ENCODE assay signal across 8 mouse cellular contexts in the genomic region with DNA sequence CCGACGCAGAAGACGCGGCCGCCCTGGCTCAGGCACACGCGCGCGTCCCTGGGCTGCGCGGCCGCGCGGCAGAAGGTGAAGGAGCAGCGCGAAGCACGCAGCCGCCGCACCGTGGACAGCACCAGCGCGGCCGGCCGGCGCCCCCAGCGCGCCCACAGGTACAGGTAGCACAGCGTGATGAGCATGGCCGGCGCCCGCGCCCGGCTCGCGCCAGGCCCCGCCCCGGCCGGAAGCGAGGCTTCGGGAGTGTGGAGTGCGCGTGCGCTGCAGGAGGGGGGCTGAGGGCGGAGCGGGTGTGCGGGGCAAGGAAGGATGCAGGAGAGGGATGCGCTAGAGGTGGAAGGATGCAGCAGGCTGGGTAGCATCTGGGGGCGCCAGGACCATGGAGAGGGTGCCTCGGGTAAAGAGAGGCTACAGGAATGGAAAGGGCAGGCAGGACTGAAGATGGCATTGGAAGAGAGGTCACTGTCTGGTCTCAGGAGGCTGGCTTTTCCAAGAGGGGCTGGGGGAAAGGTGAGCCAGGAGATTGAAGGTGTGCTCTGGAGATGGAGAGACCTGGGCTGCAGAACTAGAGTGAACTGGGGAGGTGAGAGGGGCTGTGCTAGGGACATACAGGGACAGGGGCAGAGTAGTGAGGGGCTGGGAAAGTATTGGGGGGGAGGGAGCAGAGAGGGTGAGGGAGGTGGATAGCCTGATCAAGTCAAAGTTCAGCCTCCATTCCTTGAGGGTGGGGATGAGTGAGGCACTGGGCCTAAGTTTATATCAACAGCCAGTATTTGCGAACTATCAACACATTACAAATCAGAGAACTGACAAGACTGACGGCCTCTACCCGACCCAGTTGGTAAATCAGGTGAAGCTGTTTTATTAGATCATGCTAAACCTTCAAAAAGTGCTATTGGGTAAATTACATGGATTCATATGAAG. TPM values are rescaled to one million over a fixed set of nuclear protein-coding genes. Genes with fewer than 3 reads are reported as not detected.
DNase-seq lines count a peak whose midpoint lies in the region; ATAC-seq and TF ChIP-seq lines count a peak whose summit lies in the region.

No protein-coding gene starts in this region.

- no peaks in the 10 kb centered on the region for H3K9me3 ChIP-seq in limb, embryonic 14.5 days (ENCODE audit: control insufficient read depth, low read length)
- H3K9me3 ChIP-seq in midbrain, embryonic 16.5 days (replicated peaks; ENCODE audit: control insufficient read depth, low read length, poor library complexity, severe bottlenecking) = no peaks in the 10 kb centered on the region

- peak; percentile 73 for DNase-seq in 3T3-L1 (ENCODE audit: low read depth, low spot score)
- DNase-seq in adrenal gland, adult 8-10 months = peak; percentile 59
- peak; percentile 78 for DNase-seq in embryo, embryonic 11.5 days (ENCODE audit: low read depth, low spot score)
- DNase-seq in heart, adult 8-10 months (ENCODE audit: low spot score) = peak; percentile 74
- DNase-seq in kidney, adult 8-10 months = peak; percentile 65 to 73
- DNase-seq in limb, embryonic 14.5 days (ENCODE audit: low spot score) = peak; percentile 59
- DNase-seq in spleen, adult 2 months (ENCODE audit: low read depth in 1 of 2, low spot score in 2 of 2) = peak; percentile 44 to 82

- peak; percentile 92 for ATAC-seq in limb, embryonic 14.5 days (ENCODE audit: low FRiP score, low read depth)
- ATAC-seq in midbrain, embryonic 16.5 days = peak; percentile 97

- H3K4me3 ChIP-seq in limb, embryonic 14.5 days (replicated peaks; ENCODE audit: low read length) = peak overlapping the region; percentile 84
- H3K4me3 ChIP-seq in midbrain, embryonic 16.5 days (ENCODE audit: low read depth, low read length) = peak overlapping the region; percentile 80
- H3K4me3 ChIP-seq in spleen, adult 2 months (ENCODE audit: extremely low read depth, insufficient read depth, insufficient read length) = peak overlapping the region; percentile 87

- no peaks in the 10 kb centered on the region for H3K27me3 ChIP-seq in limb, embryonic 14.5 days (ENCODE audit: control insufficient read depth, insufficient read depth, low read length)
- H3K27me3 ChIP-seq in midbrain, embryonic 16.5 days (ENCODE audit: control insufficient read depth, insufficient read depth, low read depth, low read length) = no peaks in the 10 kb centered on the region
- no peaks in the 10 kb centered on the region for H3K27me3 ChIP-seq in spleen, adult 2 months (ENCODE audit: control insufficient read depth, insufficient read depth, low read length)

- 7% methylated on average over 36 of the region's 52 CpGs for WGBS in limb, embryonic 14.5 days
- 5% methylated on average over 52 of the region's 52 CpGs for WGBS in midbrain, embryonic 16.5 days
- WGBS in spleen, adult 2 months = 5% methylated on average over 52 of the region's 52 CpGs

- no peak for TF ChIP-seq CTCF in spleen, adult 2 months (IDR thresholded peaks at IDR 0.05; ENCODE audit: extremely low read depth, insufficient read depth, insufficient read length, insufficient replicate concordance)

- TF ChIP-seq POLR2A in limb, embryonic 14.5 days (IDR thresholded peaks at IDR 0.05; ENCODE audit: borderline replicate concordance, extremely low read depth, insufficient read depth, insufficient read length) = 0 out of 2 replicates have a peak, but pooled peaks have one; percentile 75
- peak; percentile 33; the same call in 1 of the 2 replicates for TF ChIP-seq POLR2A in spleen, adult 2 months (IDR thresholded peaks at IDR 0.05; ENCODE audit: low read depth, low read length)

- H3K9ac ChIP-seq in limb, embryonic 14.5 days (ENCODE audit: low read depth, low read length, severe bottlenecking) = peak overlapping the region; percentile 76
- H3K9ac ChIP-seq in midbrain, embryonic 16.5 days (ENCODE audit: low read depth, low read length) = peak overlapping the region; percentile 88

- peaks cover 3% of the 10 kb centered on the region; the same call in 1 of the 2 replicates for H3K4me1 ChIP-seq in limb, embryonic 14.5 days (ENCODE audit: control insufficient read depth, insufficient read depth, low read length)
- peaks cover 11% of the 10 kb centered on the region for H3K4me1 ChIP-seq in midbrain, embryonic 16.5 days (ENCODE audit: control insufficient read depth, insufficient read depth, low read length)
- peaks cover 6% of the 10 kb centered on the region; the same call in 1 of the 2 replicates for H3K4me1 ChIP-seq in spleen, adult 2 months (ENCODE audit: control insufficient read depth, insufficient read depth, insufficient read length)

- no peak overlapping the region for H3K27ac ChIP-seq in limb, embryonic 14.5 days (replicated peaks; ENCODE audit: low read depth, low read length)
- peak overlapping the region; percentile 87 for H3K27ac ChIP-seq in midbrain, embryonic 16.5 days (ENCODE audit: low read length)
- H3K27ac ChIP-seq in spleen, adult 2 months (ENCODE audit: insufficient read depth, low read length) = peak overlapping the region; percentile 23; the same call in 1 of the 2 replicates

- peak overlapping the region; percentile 98 for H3K4me2 ChIP-seq in limb, embryonic 14.5 days (replicated peaks; ENCODE audit: low read depth, low read length, severe bottlenecking)
- H3K4me2 ChIP-seq in midbrain, embryonic 16.5 days (ENCODE audit: low read length) = peak overlapping the region; percentile 82

- no peaks in the 10 kb centered on the region for H3K36me3 ChIP-seq in limb, embryonic 14.5 days (ENCODE audit: control insufficient read depth, insufficient read depth, low read length)
- H3K36me3 ChIP-seq in midbrain, embryonic 16.5 days (ENCODE audit: control insufficient read depth, insufficient read depth, low read length) = no peaks in the 10 kb centered on the region
- H3K36me3 ChIP-seq in spleen, adult 2 months (ENCODE audit: control insufficient read depth, insufficient read depth, low read length) = no peaks in the 10 kb centered on the region

RNA-seq across cellular contexts. Expression of a gene that starts 23.0 kb away (rescaled TPM):
- total RNA-seq in adrenal gland, adult 8-10 months (2022) = 10 to 100 TPM; 20.7 to 31.7 (median 24.9) TPM
- 10 to 100 TPM in 2 of 4 experiments, 1 to 10 TPM in 2; 6.1 to 10.7 (median 8.9) TPM for total RNA-seq in heart, adult 8-10 months (2022)
- 6.1 and 7.1 TPM in 2 replicates for polyA plus RNA-seq in limb, embryonic 14.5 days (2012; rRNA removed)
- polyA plus RNA-seq in limb, embryonic 14.5 days (2014; fragmentation: Nextera tagmentation; extraction: Ambion mirVana) = 6.3 and 6.4 TPM in 2 replicates
- polyA plus RNA-seq in midbrain, embryonic 16.5 days (2015; fragmentation: Nextera tagmentation; extraction: Ambion mirVana) = 8.6 and 10.4 TPM in 2 replicates
- polyA plus RNA-seq in spleen, adult 2 months (2012; rRNA removed) = 9.7 and 9.8 TPM in 2 replicates

RNA-seq across cellular contexts. Expression of a gene that starts 37.9 kb away (rescaled TPM):
- total RNA-seq in adrenal gland, adult 8-10 months (2022) = 10 to 100 TPM in 1 of 4 experiments, 1 to 10 TPM in 3; 4.6 to 12.6 (median 5.3) TPM
- total RNA-seq in heart, adult 8-10 months (2022) = 1 to 10 TPM; 4.1 to 4.5 (median 4.3) TPM
- 2.3 and 2.9 TPM in 2 replicates for polyA plus RNA-seq in limb, embryonic 14.5 days (2012; rRNA removed)
- polyA plus RNA-seq in limb, embryonic 14.5 days (2014; fragmentation: Nextera tagmentation; extraction: Ambion mirVana) = 5.2 TPM in 2 replicates
- 0.46 and 1.2 TPM in 2 replicates for polyA plus RNA-seq in midbrain, embryonic 16.5 days (2015; fragmentation: Nextera tagmentation; extraction: Ambion mirVana)
- 0.71 and 0.89 TPM in 2 replicates for polyA plus RNA-seq in spleen, adult 2 months (2012; rRNA removed)
